Mouse (Mus musculus): ENCODE results near the gene Hip1.
A peak's percentile ranks its signal among the peaks of the same experiment; 100 is the strongest.

The Hip1 gene

GRCm38 (mm10) chr5:135442430-135442829, 102.5 kb downstream of the Hip1 start:
- DNase-seq (ENCODE audit: low spot score), result no peak

GRCm38 (mm10) chr5:135435039-135435438, 109.9 kb downstream of the Hip1 start:
- peak; percentile 10 for DNase-seq (ENCODE audit: low spot score)

- no peak for DNase-seq (ENCODE audit: low spot score)
These were observed 111.1 kb downstream of the Hip1 start for GRCm38 (mm10) chr5:135433861-135434260.

GRCm38 (mm10) chr5:135431111-135431510, 113.8 kb downstream of the Hip1 start:
- DNase-seq (ENCODE audit: low spot score), result no peak

GRCm38 (mm10) chr5:135428786-135429185, 116.1 kb downstream of the Hip1 start:
- DNase-seq (ENCODE audit: low spot score), result no peak

GRCm38 (mm10) chr5:135410266-135410665, 134.7 kb downstream of the Hip1 start:
- no peak for DNase-seq (ENCODE audit: low spot score)

GRCm38 (mm10) chr5:135408114-135408513, 136.8 kb downstream of the Hip1 start:
- no peak for DNase-seq (ENCODE audit: low spot score)

- DNase-seq (ENCODE audit: low spot score), result no peak
These were observed 139.5 kb downstream of the Hip1 start for GRCm38 (mm10) chr5:135405437-135405836.

GRCm38 (mm10) chr5:135404623-135405022, 140.3 kb downstream of the Hip1 start:
- DNase-seq (ENCODE audit: low spot score), result no peak

GRCm38 (mm10) chr5:135400244-135400643, 144.7 kb downstream of the Hip1 start:
- DNase-seq (ENCODE audit: low spot score), result peak; percentile 53

- DNase-seq (ENCODE audit: low spot score), result no peak
These were observed 145.5 kb downstream of the Hip1 start for GRCm38 (mm10) chr5:135399382-135399781.

GRCm38 (mm10) chr5:135395826-135396225, 149.1 kb downstream of the Hip1 start:
- peak; percentile 32 for DNase-seq (ENCODE audit: low spot score)

- peak; percentile 83 for DNase-seq (ENCODE audit: low spot score)
These were observed 150.7 kb downstream of the Hip1 start, which contains the start of gene Pom121 for GRCm38 (mm10) chr5:135394004-135394823. TSS of gene Pom121 (minus strand) at chr5:135394546.

GRCm38 (mm10) chr5:135383771-135384170, 161.1 kb downstream of the Hip1 start:
- no peak for DNase-seq (ENCODE audit: low spot score)

- no peak for DNase-seq (ENCODE audit: low spot score)
These were observed 162.2 kb downstream of the Hip1 start for GRCm38 (mm10) chr5:135382746-135383145.

- DNase-seq (ENCODE audit: low spot score), result no peak
These were observed 163.5 kb downstream of the Hip1 start for GRCm38 (mm10) chr5:135381356-135381925.

GRCm38 (mm10) chr5:135380681-135381080, 164.2 kb downstream of the Hip1 start:
- no peak for DNase-seq (ENCODE audit: low spot score)

GRCm38 (mm10) chr5:135376341-135376740, 168.6 kb downstream of the Hip1 start:
- no peak for DNase-seq (ENCODE audit: low spot score)

GRCm38 (mm10) chr5:135375167-135375566, 169.8 kb downstream of the Hip1 start:
- no peak for DNase-seq (ENCODE audit: low spot score)

- no peak for DNase-seq (ENCODE audit: low spot score)
These were observed 171.3 kb downstream of the Hip1 start for GRCm38 (mm10) chr5:135373601-135374000.

- DNase-seq (ENCODE audit: low spot score), result no peak
These were observed 173.7 kb downstream of the Hip1 start for GRCm38 (mm10) chr5:135371195-135371594.

GRCm38 (mm10) chr5:135369787-135370654, 174.9 kb downstream of the Hip1 start, which contains the start of gene Nsun5:
TSS of gene Nsun5 (plus strand) at chr5:135369953.
- DNase-seq (ENCODE audit: low spot score), result peak; percentile 89
